Mouse (Mus musculus): ENCODE results near the gene Xdh.

DNA sequence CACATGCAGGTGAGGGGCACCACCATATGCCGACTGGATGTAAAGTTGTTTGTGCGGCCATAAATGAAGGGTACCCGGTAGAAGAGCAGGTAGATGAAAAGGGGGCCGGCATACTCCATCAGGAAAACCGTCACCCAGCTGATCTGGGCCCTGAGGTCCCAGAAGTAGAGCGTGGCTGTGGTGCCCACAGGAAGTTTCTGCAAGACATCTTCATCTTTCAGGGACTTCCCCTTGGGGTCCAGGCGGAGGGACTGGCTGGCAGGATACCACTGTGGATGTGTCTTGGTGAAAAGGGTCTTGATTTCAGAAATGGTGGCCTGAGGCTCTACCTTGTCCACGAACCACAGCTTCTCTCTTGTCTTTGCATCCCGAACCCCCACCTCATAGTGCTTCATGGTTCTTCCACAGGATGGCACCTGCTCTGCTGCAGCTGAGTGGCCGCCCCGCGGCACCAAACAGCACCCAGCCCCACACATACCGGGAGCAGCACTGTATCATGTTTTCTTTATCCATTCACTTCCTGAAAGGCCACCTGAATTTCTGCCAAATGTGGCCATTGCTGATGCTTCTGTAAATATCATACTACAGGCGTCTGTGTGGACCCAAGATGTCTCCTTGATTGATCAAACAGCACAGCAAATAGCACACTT lies 78.9 kb downstream of the Xdh start:
- TF ChIP-seq POLR2A (IDR thresholded peaks at IDR 0.05; ENCODE audit: extremely low read depth, insufficient read depth, low read length) (no peak), CTCF (IDR thresholded peaks at IDR 0.05; ENCODE audit: low read depth, low read length) (no peak)

All from liver, adult 2 months (tissue).